Mouse (Mus musculus): ENCODE measurements around the gene Strn. TPM values are rescaled to one million over a fixed set of nuclear protein-coding genes. Genes with fewer than 3 reads are reported as not detected.
"Not testable (repeated sequence)": the region's sequence is repeated elsewhere in the genome, so short reads cannot be mapped to it uniquely, and the experiment has no call there.

Strn gene
- polyA plus RNA-seq, 1 experiment from 2014 or later = 3.4 TPM

- Histone ChIP-seq H3K4me2 (replicated peaks; ENCODE audit: low read depth, low read length) (no peak overlapping the region), H3K4me3 (ENCODE audit: low read depth, low read length) (no peak overlapping the region), H3K4me1 (ENCODE audit: insufficient read depth, low read depth, low read length) (no peaks in the 10 kb centered on the region), H3K36me3 (ENCODE audit: insufficient read depth, low read length) (no peaks in the 10 kb centered on the region), H3K27me3 (replicated peaks; ENCODE audit: insufficient read depth, low read length) (no peaks in the 10 kb centered on the region), H3K9ac (replicated peaks; ENCODE audit: low read depth) (no peak overlapping the region), H3K9me3 (ENCODE audit: low read length) (no peaks in the 10 kb centered on the region), H3K27ac (ENCODE audit: low read length) (no peak overlapping the region)
- TF ChIP-seq EP300 (IDR thresholded peaks at IDR 0.05) (no peak), CTCF (IDR thresholded peaks at IDR 0.05) (no peak)
- ATAC-seq (no peak), DNase-seq (ENCODE audit: low spot score) (no peak)
- WGBS = 90% methylated on average over 4 of the region's 4 CpGs
These were observed 39.5 kb downstream of the Strn start for GRCm38 (mm10) chr17:78697462-78697861.

- Histone ChIP-seq H3K4me1 (ENCODE audit: insufficient read depth, low read depth, low read length) (no peaks in the 10 kb centered on the region), H3K36me3 (ENCODE audit: insufficient read depth, low read length) (no peaks in the 10 kb centered on the region), H3K27me3 (replicated peaks; ENCODE audit: insufficient read depth, low read length) (no peaks in the 10 kb centered on the region), H3K27ac (ENCODE audit: low read length) (no peak overlapping the region), H3K4me2 (replicated peaks; ENCODE audit: low read depth, low read length) (no peak overlapping the region), H3K9me3 (ENCODE audit: low read length) (no peaks in the 10 kb centered on the region), H3K9ac (replicated peaks; ENCODE audit: low read depth) (no peak overlapping the region), H3K4me3 (ENCODE audit: low read depth, low read length) (no peak overlapping the region)
- DNase-seq (ENCODE audit: low spot score) = no peak
- no peak for ATAC-seq
- no peak for TF ChIP-seq CTCF (IDR thresholded peaks at IDR 0.05)
- no peak for TF ChIP-seq EP300 (IDR thresholded peaks at IDR 0.05)
- 83% methylated on average over 5 of the region's 5 CpGs for WGBS
These were observed 40.1 kb downstream of the Strn start for GRCm38 (mm10) chr17:78696922-78697321.

- H3K9ac ChIP-seq (replicated peaks; ENCODE audit: low read depth); H3K4me2 ChIP-seq (replicated peaks; ENCODE audit: low read depth, low read length); ATAC-seq; H3K27me3 ChIP-seq (replicated peaks; ENCODE audit: insufficient read depth, low read length); H3K4me3 ChIP-seq (ENCODE audit: low read depth, low read length); H3K4me1 ChIP-seq (ENCODE audit: insufficient read depth, low read depth, low read length); H3K27ac ChIP-seq (ENCODE audit: low read length); H3K9me3 ChIP-seq (ENCODE audit: low read length); DNase-seq (ENCODE audit: low spot score): not testable (repeated sequence)
- peaks cover 19% of the 10 kb centered on the region for H3K36me3 ChIP-seq (ENCODE audit: insufficient read depth, low read length)
- 99% methylated on average over 3 of the region's 3 CpGs for WGBS
These were observed 47.8 kb downstream of the Strn start for GRCm38 (mm10) chr17:78689231-78689630.

GRCm38 (mm10) chr17:78687971-78688370, 49.0 kb downstream of the Strn start:
- no peak for ATAC-seq

GRCm38 (mm10) chr17:78685004-78685403, 52.0 kb downstream of the Strn start:
- TF ChIP-seq EP300 (IDR thresholded peaks at IDR 0.05) (no peak), CTCF (IDR thresholded peaks at IDR 0.05) (no peak)
- no peak overlapping the region for H3K27ac ChIP-seq (ENCODE audit: low read length)
- no peak for ATAC-seq

More at GRCm38 (mm10) chr17:78687971-78688370, 49.0 kb downstream of the Strn start:
- no peak for DNase-seq (ENCODE audit: low spot score)
- H3K36me3 ChIP-seq (ENCODE audit: insufficient read depth, low read length) = peaks cover 19% of the 10 kb centered on the region
- no peaks in the 10 kb centered on the region for H3K4me1 ChIP-seq (ENCODE audit: insufficient read depth, low read depth, low read length)
- H3K4me3 ChIP-seq (ENCODE audit: low read depth, low read length) = no peak overlapping the region
- WGBS = 79% methylated on average over 5 of the region's 5 CpGs
- H3K4me2 ChIP-seq (replicated peaks; ENCODE audit: low read depth, low read length) = no peak overlapping the region
- 0 out of 2 replicates have a peak, but pooled peaks cover 6% of the 10 kb centered on the region for H3K9me3 ChIP-seq (ENCODE audit: low read length)
- no peak overlapping the region for H3K9ac ChIP-seq (replicated peaks; ENCODE audit: low read depth)
- H3K27me3 ChIP-seq (replicated peaks; ENCODE audit: insufficient read depth, low read length) = no peaks in the 10 kb centered on the region
- no peak overlapping the region for H3K27ac ChIP-seq (ENCODE audit: low read length)
- TF ChIP-seq EP300 (IDR thresholded peaks at IDR 0.05) (no peak), CTCF (IDR thresholded peaks at IDR 0.05) (no peak)

GRCm38 (mm10) chr17:78682351-78682750, 54.6 kb downstream of the Strn start:
- Histone ChIP-seq H3K36me3 (ENCODE audit: insufficient read depth, low read length) (0 out of 2 replicates have a peak, but pooled peaks cover 5% of the 10 kb centered on the region), H3K9ac (replicated peaks; ENCODE audit: low read depth) (no peak overlapping the region), H3K4me2 (replicated peaks; ENCODE audit: low read depth, low read length) (no peak overlapping the region), H3K27ac (ENCODE audit: low read length) (no peak overlapping the region), H3K9me3 (ENCODE audit: low read length) (no peaks in the 10 kb centered on the region), H3K27me3 (replicated peaks; ENCODE audit: insufficient read depth, low read length) (no peaks in the 10 kb centered on the region), H3K4me3 (ENCODE audit: low read depth, low read length) (no peak overlapping the region), H3K4me1 (ENCODE audit: insufficient read depth, low read depth, low read length) (no peaks in the 10 kb centered on the region)
- ATAC-seq = no peak
- TF ChIP-seq EP300 (IDR thresholded peaks at IDR 0.05) (no peak), CTCF (IDR thresholded peaks at IDR 0.05) (no peak)
- WGBS = 50% methylated on average over 6 of the region's 6 CpGs
- no peak for DNase-seq (ENCODE audit: low spot score)

More at GRCm38 (mm10) chr17:78685004-78685403, 52.0 kb downstream of the Strn start:
- Histone ChIP-seq H3K27me3 (replicated peaks; ENCODE audit: insufficient read depth, low read length) (no peaks in the 10 kb centered on the region), H3K4me3 (ENCODE audit: low read depth, low read length) (no peak overlapping the region), H3K4me1 (ENCODE audit: insufficient read depth, low read depth, low read length) (no peaks in the 10 kb centered on the region), H3K9ac (replicated peaks; ENCODE audit: low read depth) (no peak overlapping the region), H3K4me2 (replicated peaks; ENCODE audit: low read depth, low read length) (no peak overlapping the region), H3K36me3 (ENCODE audit: insufficient read depth, low read length) (peaks cover 7% of the 10 kb centered on the region), H3K9me3 (ENCODE audit: low read length) (no peaks in the 10 kb centered on the region)
- WGBS = 37% methylated on average over 5 of the region's 5 CpGs
- no peak for DNase-seq (ENCODE audit: low spot score)

GRCm38 (mm10) chr17:78679503-78679902, 57.5 kb downstream of the Strn start:
- Histone ChIP-seq H3K27ac (ENCODE audit: low read length) (no peak overlapping the region), H3K9me3 (ENCODE audit: low read length) (no peaks in the 10 kb centered on the region), H3K27me3 (replicated peaks; ENCODE audit: insufficient read depth, low read length) (no peaks in the 10 kb centered on the region), H3K9ac (replicated peaks; ENCODE audit: low read depth) (no peak overlapping the region), H3K36me3 (ENCODE audit: insufficient read depth, low read length) (peaks cover 5% of the 10 kb centered on the region; the same call in 1 of the 2 replicates), H3K4me3 (ENCODE audit: low read depth, low read length) (no peak overlapping the region), H3K4me2 (replicated peaks; ENCODE audit: low read depth, low read length) (no peak overlapping the region), H3K4me1 (ENCODE audit: insufficient read depth, low read depth, low read length) (no peaks in the 10 kb centered on the region)
- ATAC-seq (no peak), DNase-seq (ENCODE audit: low spot score) (no peak)
- TF ChIP-seq CTCF (IDR thresholded peaks at IDR 0.05) = no peak
- WGBS = 83% methylated on average over 11 of the region's 11 CpGs

All from lung, postnatal 0 days (tissue).